Mouse (Mus musculus) thymus, postnatal 14 days (tissue): ENCODE data around the gene Prkcq.

Source experiments
- DNase-seq: peaks from one replicate; pipeline ENCODE4 v3.0.0; 2021

Prkcq gene

DNA sequence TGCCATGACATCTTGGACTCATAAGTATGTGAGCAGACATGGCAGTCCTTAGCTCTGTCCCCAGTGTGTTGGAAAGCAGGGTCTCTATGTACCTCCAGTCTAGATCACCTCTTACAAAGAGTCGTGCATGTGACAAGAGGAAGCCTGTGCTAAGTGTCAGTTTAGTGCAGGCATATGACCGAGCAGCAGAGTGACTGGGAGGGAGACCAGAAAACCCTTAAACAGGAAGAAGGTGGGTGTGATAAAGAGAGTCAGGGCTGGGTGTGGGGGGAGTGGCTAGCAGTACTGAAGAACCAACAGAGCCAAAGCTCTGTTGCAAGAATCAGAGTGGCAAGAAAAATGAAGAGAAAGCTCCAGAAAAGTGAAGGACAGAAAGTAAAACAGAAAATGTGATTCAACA lies 15.3 kb downstream of the Prkcq start:
- peak; percentile 81 for DNase-seq

DNA sequence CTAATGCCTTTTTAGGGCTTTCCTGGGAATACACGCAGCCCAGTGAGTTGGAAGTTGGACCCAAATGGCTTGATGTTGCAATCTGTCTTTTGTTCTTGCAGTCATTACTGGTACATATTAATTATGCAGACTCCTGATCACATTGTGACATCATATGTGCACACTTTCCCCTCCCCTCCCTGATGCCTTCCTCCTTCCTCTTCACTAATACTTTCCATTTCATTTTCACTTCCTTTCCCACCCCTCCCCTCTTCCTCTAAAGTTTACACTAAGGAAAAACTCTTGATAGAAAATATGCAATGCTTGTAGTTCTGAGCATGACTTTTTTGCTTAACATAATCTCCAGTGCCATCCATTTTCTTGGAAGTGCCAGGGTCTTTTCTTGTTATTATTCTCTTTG lies 16.4 kb downstream of the Prkcq start:
- DNase-seq = no peak

DNA sequence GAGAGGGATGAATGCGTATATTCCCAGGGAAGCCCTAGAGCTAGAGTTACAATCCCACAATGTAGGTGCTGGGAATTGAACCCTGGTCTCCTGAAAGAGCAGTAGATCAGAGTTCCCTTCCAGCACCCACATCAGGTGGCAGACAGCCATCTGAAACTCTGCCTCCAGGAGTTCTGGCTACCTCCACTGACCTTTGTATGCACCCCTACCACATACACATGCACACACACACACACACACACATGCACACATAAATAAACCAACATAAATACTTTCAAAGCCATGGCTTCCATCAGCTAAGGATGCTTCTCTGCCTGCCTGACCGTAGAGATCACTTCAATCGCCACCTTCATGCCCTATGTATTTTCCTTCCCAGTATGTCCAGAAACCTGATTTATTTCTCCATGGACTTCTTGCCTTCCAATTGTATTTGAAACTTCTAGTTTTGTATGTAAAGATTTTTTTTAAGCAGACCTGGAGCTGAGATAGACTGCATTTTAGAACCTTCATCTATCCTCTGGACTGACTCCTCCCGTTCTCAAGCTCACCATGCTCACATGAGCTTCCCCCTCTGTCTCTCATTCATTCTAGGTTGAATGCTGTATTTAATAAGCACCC lies 17.4 kb downstream of the Prkcq start:
- DNase-seq = no peak

DNA sequence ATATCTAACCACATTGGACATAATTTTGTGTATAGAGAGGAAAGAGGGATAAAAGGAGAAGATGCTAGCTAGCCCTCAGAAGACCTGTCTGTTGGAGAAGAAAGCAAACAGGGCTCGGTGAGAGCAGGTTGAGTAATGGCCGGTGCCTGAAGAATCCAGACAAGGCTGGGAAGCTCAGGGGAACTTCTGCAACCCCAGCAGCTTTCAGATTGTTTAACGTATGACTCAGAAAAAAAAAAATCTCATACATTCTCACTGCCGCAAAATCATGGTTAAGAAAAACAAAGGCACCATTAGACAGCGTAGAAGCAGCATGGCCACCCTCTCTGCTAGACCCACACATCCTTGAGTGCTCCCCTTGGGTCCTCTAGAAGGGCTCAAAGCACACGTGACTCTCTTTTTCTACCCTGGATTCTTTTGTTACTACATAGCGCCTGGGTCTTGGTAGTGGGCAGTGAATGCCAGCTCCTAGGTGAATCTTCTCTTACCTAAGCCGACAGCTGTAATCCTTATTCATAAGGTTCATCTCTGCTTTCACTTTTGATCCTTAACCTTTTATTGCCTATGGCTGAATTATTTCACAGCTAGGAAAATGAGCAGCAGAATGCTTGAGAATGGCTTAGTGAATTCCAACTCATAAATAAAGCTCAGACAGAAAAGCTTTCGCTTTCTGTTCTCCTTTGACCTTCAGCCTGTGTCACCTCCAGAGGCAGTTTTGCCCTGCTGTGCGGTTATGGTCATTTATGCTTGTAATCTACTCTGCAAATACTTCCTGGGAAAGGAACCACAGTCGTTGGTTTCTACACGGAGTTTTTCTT lies 20.6 kb downstream of the Prkcq start:
- DNase-seq = no peak

DNA sequence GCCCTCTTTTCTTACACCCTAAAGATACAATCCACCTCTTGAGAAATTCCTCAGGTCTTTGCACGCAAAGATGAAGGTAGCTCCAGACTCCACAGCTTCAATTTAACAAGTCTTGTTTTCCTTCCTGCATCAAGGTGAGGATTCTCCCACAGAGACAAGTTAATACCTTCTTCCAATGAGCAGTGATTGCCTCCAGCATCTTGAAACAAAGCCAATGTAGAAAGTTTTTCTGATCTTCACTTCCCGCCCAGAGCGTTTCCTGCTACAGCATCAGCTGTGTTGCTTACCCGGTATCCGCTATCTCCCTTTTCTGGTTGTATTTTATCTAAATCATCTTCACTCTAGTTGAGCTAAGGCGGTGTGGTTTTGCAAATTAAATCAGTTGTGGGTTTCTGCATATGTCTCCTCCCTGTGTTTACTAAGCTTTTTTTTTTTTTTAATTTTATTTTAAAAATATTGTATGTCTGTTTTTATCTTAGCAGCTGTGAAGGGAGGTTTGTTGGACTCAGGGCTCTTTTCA lies 21.3 kb downstream of the Prkcq start:
- peak; percentile 77 for DNase-seq

DNA sequence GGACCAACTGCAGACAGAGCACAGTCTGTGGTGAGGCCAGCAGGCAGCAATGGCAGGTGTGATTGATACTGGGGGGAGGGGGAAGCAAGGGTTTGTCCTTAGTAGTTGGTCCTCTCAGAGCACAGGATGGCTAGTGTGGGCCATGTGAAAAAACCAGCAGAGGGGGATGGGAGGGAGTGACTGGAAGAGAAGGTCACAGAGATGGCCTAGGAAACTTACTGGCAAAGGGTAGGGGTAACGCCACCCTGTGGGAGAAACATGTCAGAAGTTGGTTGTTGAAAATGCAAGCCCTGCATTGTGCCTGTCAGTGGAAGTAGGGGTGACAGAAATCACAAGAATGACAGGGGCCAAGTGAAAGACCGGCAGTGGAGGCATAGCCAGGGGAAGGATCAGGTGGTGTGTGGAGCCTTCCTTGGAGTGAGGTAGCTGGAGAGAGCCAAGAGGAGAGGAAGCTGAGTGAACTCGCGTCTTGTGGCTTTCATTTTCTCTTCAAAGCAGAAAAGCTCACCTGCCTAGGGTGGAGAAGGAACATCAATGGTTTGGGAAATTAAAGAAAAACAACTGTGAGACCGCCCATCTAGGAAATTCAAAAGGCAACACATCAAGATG lies 22.9 kb downstream of the Prkcq start:
- peak; percentile 56 for DNase-seq

DNA sequence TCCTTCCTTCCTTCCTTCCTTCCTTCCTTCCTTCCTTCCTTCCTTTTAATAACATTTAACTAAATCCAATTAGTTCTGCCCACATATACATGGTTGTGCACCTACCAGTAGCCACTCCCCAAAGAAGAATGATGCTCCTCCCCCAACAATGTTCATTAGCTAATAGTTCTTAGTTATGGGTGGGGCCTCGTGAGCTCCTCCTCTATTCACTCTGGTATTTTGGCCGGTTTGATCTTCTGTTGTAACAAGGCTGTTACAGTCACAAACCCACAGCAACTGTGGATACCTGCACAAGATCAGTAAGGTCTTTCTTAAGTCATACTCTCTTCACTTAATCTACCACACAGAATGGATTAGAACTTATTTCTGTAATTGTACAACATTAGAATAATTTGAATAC lies 24.2 kb downstream of the Prkcq start:
- no peak for DNase-seq

DNA sequence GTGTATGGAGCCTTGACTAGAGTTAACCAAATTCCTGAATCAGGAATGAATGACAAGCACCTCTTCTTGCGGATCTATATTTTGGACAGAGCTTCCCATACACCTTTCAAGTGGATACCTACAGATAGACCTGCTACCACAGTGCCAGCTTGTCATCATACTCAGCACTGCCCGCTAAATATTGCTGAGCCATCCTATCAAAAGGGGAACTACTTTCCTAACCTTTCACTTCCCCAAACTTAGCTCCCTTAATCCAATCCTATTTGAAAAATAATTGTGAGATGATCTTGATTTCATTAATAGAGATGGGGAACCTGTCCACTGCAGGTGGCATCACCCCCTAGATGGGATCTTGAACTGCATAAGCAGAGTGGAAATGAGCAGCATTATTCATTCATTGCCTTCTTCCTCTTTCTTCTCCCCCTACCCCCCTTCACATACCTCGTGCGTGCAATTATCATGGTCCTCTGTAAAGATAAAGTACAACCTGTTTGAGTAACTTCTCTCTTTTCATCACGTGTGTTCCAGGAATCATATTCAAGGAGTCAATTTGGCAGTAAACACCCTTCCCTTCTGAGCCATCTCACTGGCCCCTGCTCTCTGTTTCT lies 25.1 kb downstream of the Prkcq start:
- no peak for DNase-seq

DNA sequence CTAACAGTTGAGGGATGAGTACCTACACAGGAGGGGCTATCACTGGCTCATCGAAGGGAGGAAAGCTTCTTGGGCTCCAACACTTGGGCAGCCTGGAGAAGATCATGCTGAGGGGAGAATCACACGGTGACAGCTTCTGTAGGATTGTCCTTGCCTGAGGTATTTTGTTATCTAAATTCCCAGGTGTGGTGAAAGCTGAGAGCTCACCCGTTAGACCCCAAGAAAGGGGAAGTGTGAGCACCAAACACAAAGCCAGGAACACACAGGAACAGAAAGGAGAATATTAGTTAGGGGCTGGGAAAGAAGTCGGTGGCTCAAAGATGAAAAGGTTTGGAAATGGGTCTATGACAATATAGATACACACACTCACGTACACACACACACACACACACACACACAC lies 27.7 kb downstream of the Prkcq start:
- DNase-seq = no peak

DNA sequence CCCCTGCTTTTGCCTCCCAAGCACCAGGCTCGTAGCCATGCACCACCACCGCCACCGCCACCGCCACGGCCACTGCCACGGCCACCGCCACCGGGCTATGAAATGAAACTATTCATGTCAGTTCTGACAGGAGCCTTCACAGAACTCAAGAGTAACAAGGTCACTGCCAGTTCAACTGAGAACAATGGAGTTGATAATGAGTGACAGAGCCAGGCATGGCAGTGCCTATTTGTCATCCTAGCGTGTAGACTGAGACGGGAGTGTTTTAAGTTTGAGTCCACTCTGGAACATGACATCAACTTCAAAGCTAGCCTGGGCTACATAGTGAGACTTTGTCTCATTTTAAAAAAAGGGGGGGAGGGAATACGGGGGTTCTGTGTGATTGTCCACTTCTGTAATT lies 30.9 kb downstream of the Prkcq start:
- no peak for DNase-seq

DNA sequence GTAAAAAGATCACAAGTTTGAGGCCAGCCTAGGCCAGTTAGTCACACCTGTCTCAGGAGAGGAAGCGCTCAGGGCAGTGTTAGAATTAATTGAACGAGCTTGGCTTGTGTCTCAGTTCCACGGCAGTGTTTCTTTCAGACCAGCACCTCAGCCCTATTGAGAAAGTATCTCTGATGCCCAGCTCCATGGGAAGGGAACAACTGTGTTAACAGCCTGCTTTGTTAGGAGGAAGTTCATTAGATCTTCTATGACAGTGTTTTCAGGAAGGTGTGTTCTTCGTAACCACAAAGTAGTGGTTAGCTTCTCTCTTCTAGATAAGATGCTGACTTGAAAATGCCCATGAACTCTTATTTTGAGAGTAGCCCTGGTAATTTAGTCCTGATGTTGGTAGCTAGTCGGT lies 31.4 kb downstream of the Prkcq start:
- DNase-seq = no peak

DNA sequence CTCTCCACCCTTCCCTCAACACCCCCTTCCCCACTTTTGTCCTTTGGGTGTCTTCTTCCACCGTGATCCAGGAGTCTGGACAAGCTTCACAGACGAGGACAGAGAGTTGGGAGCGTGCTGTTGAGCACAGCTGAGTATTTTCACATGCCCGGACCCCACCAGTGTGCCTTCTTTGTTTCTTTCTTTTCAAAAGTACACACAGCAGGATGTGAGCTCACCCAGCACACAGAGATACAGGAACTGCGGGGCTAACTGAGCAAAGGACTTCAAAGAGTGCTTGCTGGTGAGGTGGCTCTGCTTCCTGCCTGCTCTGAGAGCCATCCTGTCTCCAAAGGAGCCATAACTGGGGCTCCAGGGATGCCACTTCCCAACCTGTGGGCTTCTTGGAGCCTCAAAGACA lies 32.3 kb downstream of the Prkcq start:
- peak; percentile 79 for DNase-seq

DNA sequence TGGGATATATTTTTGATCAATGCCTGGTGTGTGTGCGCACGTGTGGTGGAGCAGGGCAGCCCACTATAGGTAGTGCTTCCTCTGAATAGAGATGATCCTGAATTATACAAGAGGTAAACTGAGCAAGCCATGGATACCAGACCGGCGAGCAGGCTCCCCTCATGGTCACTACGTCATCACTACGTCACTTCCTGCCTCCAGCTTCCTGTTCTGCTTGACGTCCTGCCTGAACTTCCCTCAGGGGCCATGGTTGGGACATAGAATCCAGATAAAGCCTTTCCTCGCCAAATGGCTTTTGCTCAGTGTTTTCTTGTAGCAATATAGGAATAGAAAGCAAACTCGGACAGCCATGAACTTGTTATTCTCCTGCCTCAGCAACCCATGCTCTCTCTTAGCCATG lies 33.1 kb downstream of the Prkcq start:
- DNase-seq = no peak

DNA sequence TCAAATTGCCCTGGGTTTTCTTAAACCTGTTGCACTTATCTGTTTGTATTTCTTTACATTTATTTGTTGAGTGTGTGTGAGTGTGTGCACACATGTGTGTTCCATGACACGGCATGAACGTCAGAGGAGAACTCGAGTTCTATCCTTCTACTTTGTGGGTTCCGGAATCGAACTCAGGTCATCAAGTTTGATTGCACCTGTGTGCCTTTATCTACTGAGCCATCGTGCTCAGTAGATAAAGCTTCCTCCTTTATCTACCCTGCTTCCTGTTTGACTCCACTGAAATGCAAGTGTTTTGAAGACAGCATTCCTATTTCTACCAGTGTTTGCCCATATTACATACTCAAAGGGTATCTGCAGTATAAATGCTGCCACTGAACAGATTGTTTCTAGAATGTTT lies 33.8 kb downstream of the Prkcq start:
- peak; percentile 50 for DNase-seq

DNA sequence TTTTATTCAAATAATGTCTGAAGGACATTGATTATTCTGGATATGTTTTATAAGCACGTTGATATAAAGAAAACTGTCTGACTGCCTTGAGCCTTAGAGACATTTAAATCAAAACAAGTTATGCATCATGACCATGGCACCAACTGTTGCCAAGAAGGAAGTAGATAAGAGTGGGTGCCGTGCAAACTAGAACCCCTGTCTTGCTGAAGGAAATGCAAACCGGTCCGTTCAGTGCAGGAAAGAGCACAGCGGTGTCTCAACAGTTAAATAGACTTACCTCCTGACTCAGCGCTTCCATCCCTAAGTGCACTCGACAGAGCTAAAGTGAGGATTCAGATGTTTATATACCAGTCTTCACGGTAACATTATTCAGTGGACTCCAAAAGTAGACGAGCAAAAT lies 36.4 kb downstream of the Prkcq start:
- peak; percentile 50 for DNase-seq

DNA sequence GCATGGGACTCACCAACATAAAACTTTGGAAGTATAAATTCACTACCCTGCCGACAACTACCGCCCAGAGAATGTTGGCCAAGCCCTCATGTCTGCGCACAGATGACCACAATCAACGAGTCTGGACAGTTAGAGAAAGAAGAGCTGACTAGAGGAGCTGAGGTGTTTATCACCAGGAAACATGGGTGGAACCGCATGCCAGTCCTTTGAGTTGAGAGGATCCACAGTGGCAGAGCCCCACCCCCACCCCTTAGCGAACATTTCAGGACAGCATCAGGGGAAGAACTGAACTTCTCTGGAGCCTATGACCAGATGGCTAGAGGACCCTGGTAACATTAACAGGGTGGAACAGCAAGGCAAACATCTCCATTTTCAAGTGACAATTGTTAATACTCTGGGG lies 37.4 kb downstream of the Prkcq start:
- no peak for DNase-seq

DNA sequence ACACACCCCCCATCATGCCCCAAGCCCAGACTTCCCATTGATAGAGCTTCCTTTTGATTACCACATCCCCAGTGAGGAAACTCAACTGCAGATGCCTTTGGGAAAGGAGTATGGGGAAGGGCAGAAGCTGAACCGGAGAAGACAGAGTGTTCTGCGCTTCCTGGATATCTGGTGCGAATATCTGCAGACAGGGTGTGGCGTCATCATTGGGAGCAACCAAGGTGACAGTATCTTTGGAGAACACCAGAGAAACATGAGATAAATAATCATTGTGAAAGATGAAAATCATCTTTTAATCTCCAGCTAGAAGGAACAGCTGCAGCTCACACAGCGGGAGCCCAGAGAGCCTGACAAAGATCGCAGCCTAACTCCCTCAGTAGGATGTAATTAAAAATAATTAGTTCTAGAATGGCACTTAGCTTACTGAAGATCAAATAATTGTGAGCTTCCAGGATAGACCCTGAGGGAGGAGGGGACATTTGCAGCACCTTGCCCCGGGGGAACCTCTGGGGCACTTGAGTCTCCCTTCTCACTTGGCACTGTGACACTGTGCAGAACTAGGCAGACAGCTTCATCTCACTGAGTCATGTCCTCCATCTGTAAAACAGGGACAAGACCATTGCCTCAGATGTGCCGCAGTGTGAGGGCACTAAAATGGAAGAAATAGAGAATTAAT lies 38.5 kb downstream of the Prkcq start:
- DNase-seq = no peak

DNA sequence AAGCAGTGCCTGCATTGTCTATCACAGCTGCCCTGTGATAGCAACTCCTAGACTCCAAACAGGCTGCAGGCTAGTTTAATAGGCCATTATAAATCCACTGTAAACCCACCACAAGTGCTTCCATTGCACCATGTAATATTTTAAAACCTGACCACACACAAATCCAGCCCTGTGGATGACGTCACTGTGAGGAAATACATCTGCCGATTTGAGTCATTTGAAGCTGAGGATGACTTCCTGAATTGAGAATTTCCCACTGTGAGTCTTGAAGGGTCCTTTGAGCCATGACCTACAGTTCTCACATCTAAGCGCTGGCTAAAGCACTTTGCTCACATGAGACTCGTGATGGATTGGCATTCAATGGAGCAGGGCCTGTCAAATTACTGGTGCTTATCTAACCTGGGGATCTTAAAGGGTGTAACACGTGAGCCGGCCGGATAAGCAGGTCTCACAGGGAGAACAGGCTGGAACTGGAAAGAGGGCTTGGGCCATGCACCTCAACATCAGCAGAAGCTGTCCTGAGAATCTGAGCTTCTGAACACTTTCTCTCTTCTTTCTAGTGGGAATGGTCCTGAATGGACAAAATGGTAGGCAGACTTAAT lies 40.2 kb downstream of the Prkcq start:
- DNase-seq = no peak

DNA sequence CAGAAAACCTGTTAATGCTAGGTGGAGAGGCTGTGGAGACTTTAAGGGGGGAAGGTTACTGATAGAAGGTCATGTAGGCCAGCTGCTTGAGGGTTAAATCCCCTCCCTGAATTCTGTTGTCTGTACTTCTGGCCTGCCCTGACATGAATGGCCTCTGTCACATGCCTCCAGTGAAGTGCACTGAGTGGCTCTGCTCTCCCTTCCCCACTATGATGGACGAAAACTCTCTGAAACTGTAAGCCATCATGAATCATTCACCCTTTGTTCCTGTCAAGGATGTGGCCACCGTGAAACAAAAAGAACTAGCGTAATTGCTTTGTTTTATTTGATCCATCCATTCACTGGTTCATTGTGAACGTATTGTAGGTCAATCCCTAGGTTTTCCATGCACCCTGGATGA lies 44.5 kb downstream of the Prkcq start:
- no peak for DNase-seq

DNA sequence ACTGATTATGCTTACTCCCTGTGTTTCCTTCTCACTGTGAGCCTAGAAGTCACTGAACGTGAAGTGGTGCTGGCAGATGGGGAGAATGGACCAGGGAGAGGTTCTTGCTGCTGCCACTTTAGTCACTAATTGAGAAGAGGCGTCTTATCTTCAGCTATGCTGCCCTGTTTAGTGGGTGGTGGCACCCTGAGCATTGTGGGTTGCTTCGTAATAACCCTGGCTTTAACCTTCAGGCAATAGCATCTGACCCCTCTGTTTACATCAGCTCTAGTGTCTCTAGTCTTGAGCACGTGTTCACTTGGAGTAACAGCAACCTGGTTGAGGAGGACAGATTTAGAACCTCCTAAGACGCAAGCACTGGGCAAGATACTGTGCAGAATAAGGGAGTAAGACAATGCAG lies 44.9 kb downstream of the Prkcq start:
- no peak for DNase-seq

DNA sequence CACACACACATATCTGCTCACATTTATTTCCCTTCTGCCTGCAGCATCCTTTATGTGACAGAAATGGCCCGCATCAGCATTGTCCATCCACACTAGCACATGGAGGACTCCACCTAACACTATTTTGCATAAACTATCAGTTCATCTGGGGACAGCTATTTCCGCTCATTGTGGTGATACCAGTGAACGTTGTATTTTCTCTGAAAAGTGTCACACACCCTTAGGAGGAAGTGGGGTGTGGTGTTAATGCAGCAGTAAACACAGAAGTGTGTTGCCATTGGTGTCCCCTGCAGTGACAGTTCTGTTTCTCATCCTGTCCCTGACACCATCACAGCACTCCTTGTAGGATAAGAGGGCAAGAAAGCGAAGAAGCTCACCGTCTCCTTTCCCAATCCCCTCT lies 46.2 kb downstream of the Prkcq start:
- peak; percentile 31 for DNase-seq

DNA sequence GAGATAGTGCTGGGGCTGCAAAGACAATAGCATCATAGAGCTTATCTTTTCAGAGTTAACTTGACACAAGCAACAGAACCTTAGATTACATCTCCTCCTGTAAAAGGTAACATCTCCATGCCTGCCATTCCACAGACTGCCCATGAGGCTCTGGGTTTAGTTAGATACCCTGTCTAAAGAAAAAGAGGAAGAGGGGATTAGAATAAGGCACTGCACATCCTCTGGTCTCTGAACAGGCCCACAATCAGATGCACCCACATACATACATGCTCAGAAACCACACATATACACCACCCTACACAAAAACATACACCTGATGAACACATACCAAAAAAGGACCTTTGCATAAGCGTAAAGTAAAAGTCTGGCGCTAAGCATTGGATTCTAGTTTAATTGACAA lies 47.4 kb downstream of the Prkcq start:
- DNase-seq = no peak
